Mouse (Mus musculus) testis, adult 2 months (tissue): ENCODE results near the gene Iqsec3.

ENCODE experiments used
- CTCF ChIP-seq: fragments of 200-500 bp; IDR thresholded peaks from 2 replicates; pipeline ENCODE4 v1.5.1; 2012; ENCODE audit warnings: low read depth, mild to moderate bottlenecking, inconsistent platforms, low read length, moderate library complexity; ENCODE audit not compliant: control insufficient read depth, insufficient read depth, insufficient replicate concordance
- POLR2A ChIP-seq: fragments of 200-500 bp; IDR thresholded peaks from 2 replicates; pipeline ENCODE4 v1.6.1; 2012; ENCODE audit warnings: low read depth, mild to moderate bottlenecking, inconsistent platforms, low read length, moderate library complexity; ENCODE audit not compliant: control insufficient read depth

DNA sequence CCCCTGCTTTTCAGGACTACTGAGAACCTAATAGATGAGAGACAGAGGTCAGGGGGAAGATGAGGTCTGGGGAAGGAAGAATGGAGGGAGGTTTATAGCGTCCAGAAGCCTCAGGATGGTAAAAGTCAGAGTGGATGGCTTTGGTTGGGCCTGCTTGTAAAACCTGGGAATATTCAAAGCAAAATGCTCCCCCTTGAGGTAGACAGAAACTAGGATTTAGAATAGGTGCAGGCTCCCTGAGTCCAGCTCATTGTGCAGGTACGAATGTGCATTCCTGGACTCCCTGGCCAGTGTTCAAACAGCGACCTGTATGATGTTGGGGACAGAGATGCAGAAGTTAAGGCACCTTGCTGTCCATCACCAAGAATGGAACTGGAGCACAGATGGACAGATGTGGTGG lies 47.6 kb upstream of the Iqsec3 start:
- no peak for TF ChIP-seq CTCF
- TF ChIP-seq POLR2A = no peak
